Mouse (Mus musculus) hindbrain, embryonic 11.5 days (tissue): ENCODE data around the gene Ccr8. TPM values are rescaled to one million over a fixed set of nuclear protein-coding genes. Genes with fewer than 3 reads are reported as not detected.

Source experiments
- ATAC-seq: fragments of 200-750 bp; cut with Nextera tagmentation; 2 replicates; pipeline ENCODE4 v1.8.0; 2017; ENCODE audit warnings: mild to moderate bottlenecking, moderate TSS enrichment, moderate library complexity; ENCODE audit not compliant: low FRiP score
- DNase-seq: peaks from one replicate; pipeline ENCODE4 v3.0.0-alpha.2; 2015; ENCODE audit warnings: low spot score
- H3K27ac ChIP-seq: fragments of 300-500 bp; sonication (generic); 2 replicates; pipeline ENCODE4 v1.5.1; 2014; ENCODE audit warnings: mild to moderate bottlenecking, low read depth, low read length
- H3K27me3 ChIP-seq: fragments of 300-500 bp; sonication (generic); 2 replicates; pipeline ENCODE4 v1.6.1; 2014; ENCODE audit warnings: mild to moderate bottlenecking, low read length, moderate library complexity, mixed read lengths; ENCODE audit not compliant: control insufficient read depth, insufficient read depth
- H3K36me3 ChIP-seq: fragments of 300-500 bp; sonication (generic); 2 replicates; pipeline ENCODE4 v1.6.1; 2014; ENCODE audit warnings: mild to moderate bottlenecking, low read length, moderate library complexity, mixed read lengths; ENCODE audit not compliant: control insufficient read depth, insufficient read depth
- H3K4me1 ChIP-seq: fragments of 300-500 bp; sonication (generic); replicated peaks from 2 replicates; pipeline ENCODE4 v1.6.1; 2014; ENCODE audit warnings: low read length, mixed read lengths; ENCODE audit not compliant: control insufficient read depth, insufficient read depth
- H3K4me2 ChIP-seq: fragments of 300-500 bp; sonication (generic); replicated peaks from 2 replicates; pipeline ENCODE4 v1.6.1; 2014; ENCODE audit warnings: mild to moderate bottlenecking, low read depth, low read length
- H3K4me3 ChIP-seq: fragments of 300-500 bp; sonication (generic); 2 replicates; pipeline ENCODE4 v1.5.1; 2014; ENCODE audit warnings: low read depth, low read length
- H3K9ac ChIP-seq: fragments of 300-500 bp; sonication (generic); 2 replicates; pipeline ENCODE4 v1.6.1; 2014; ENCODE audit warnings: low read depth, low read length
- H3K9me3 ChIP-seq: fragments of 300-500 bp; sonication (generic); 2 replicates; pipeline ENCODE4 v1.6.1; 2016; ENCODE audit warnings: low read length; ENCODE audit not compliant: control insufficient read depth
- WGBS: fragments of 180-500 bp; shearing (Covaris S2); extraction: QIAGEN DNeasy Blood & Tissue Kit; methylation state at CpG from one replicate; pipeline ENCODE4 v1.1.7; 2014; 5-methylcytosine and 5-hydroxymethylcytosine counted together
- polyA plus RNA-seq: library from polyadenylated mRNA; unstranded; fragments of >200 nt; fragmentation: Nextera tagmentation; extraction: Ambion mirVana; gene quantifications from 2 replicates; pipeline ENCODE4 v1.2.1, GENCODE M21; 2014

Gene Ccr8
- polyA plus RNA-seq, 1 experiment from 2014 or later = not detected

- ATAC-seq (no peak), DNase-seq (no peak)
- H3K27me3 ChIP-seq = no peaks in the 10 kb centered on the region
- H3K9me3 ChIP-seq = no peaks in the 10 kb centered on the region
- no peak overlapping the region for H3K27ac ChIP-seq
- 73% methylated on average over 10 of the region's 10 CpGs for WGBS
- H3K4me2 ChIP-seq = no peak overlapping the region
- H3K36me3 ChIP-seq = no peaks in the 10 kb centered on the region
- H3K9ac ChIP-seq = no peak overlapping the region
- no peak overlapping the region for H3K4me3 ChIP-seq
- no peaks in the 10 kb centered on the region for H3K4me1 ChIP-seq
Observed at GRCm38 (mm10) chr9:120068047-120068446, 23.9 kb upstream of the Ccr8 start.

GRCm38 (mm10) chr9:120069779-120070178 is 22.1 kb upstream of the Ccr8 start, which contains the start of gene Cx3cr1:
Gene Cx3cr1 (minus strand): TSS chr9:120069879.
- DNase-seq (no peak), ATAC-seq (no peak)
- no peak within 1 kb of the TSS for H3K27ac ChIP-seq
- H3K4me1 ChIP-seq = no peaks in the 10 kb centered on the region
- H3K9me3 ChIP-seq = no peaks in the 10 kb centered on the region
- H3K4me2 ChIP-seq = no peak within 1 kb of the TSS
- no peaks in the 10 kb centered on the region for H3K36me3 ChIP-seq
- 85% methylated on average over 11 of the region's 11 CpGs for WGBS
- no peaks in the 10 kb centered on the region for H3K27me3 ChIP-seq
- H3K9ac ChIP-seq = no peak within 1 kb of the TSS
- H3K4me3 ChIP-seq = no peak within 1 kb of the TSS

GRCm38 (mm10) chr9:120071251-120071650 is 20.7 kb upstream of the Ccr8 start:
- Histone ChIP-seq H3K27me3 (no peaks in the 10 kb centered on the region), H3K4me2 (no peak overlapping the region), H3K36me3 (no peaks in the 10 kb centered on the region), H3K9me3 (no peaks in the 10 kb centered on the region), H3K9ac (no peak overlapping the region), H3K4me1 (no peaks in the 10 kb centered on the region), H3K4me3 (no peak overlapping the region), H3K27ac (no peak overlapping the region)
- ATAC-seq (no peak), DNase-seq (no peak)
- WGBS = 87% methylated on average over 2 of the region's 2 CpGs

- Histone ChIP-seq H3K27ac (no peak overlapping the region), H3K36me3 (no peaks in the 10 kb centered on the region), H3K4me2 (no peak overlapping the region), H3K4me3 (no peak overlapping the region), H3K9ac (no peak overlapping the region), H3K27me3 (no peaks in the 10 kb centered on the region), H3K9me3 (no peaks in the 10 kb centered on the region), H3K4me1 (no peaks in the 10 kb centered on the region)
- DNase-seq = peak; percentile 89
- WGBS = 28% methylated on average over 3 of the region's 3 CpGs
- no peak for ATAC-seq
Observed at GRCm38 (mm10) chr9:120073169-120073568, 18.7 kb upstream of the Ccr8 start.

GRCm38 (mm10) chr9:120074516-120074915 is 17.4 kb upstream of the Ccr8 start:
- no peak for ATAC-seq
- no peak overlapping the region for H3K9ac ChIP-seq
- 89% methylated on average over 7 of the region's 7 CpGs for WGBS

GRCm38 (mm10) chr9:120078241-120078640 is 13.7 kb upstream of the Ccr8 start:
- no peak for ATAC-seq
- Histone ChIP-seq H3K9ac (no peak overlapping the region), H3K9me3 (no peaks in the 10 kb centered on the region), H3K27me3 (no peaks in the 10 kb centered on the region), H3K36me3 (no peaks in the 10 kb centered on the region), H3K4me3 (no peak overlapping the region), H3K4me1 (no peaks in the 10 kb centered on the region), H3K27ac (no peak overlapping the region), H3K4me2 (no peak overlapping the region)
- WGBS = 88% methylated on average over 3 of the region's 3 CpGs
- DNase-seq = no peak

More at GRCm38 (mm10) chr9:120074516-120074915, 17.4 kb upstream of the Ccr8 start:
- no peak overlapping the region for H3K27ac ChIP-seq
- H3K4me3 ChIP-seq = no peak overlapping the region
- no peak for DNase-seq
- H3K36me3 ChIP-seq = no peaks in the 10 kb centered on the region
- H3K4me1 ChIP-seq = no peaks in the 10 kb centered on the region
- no peaks in the 10 kb centered on the region for H3K9me3 ChIP-seq
- no peak overlapping the region for H3K4me2 ChIP-seq
- H3K27me3 ChIP-seq = no peaks in the 10 kb centered on the region

GRCm38 (mm10) chr9:120079901-120080300 is 12.0 kb upstream of the Ccr8 start:
- Histone ChIP-seq H3K4me1 (no peaks in the 10 kb centered on the region), H3K27ac (no peak overlapping the region), H3K36me3 (no peaks in the 10 kb centered on the region), H3K4me2 (no peak overlapping the region), H3K4me3 (no peak overlapping the region), H3K9me3 (no peaks in the 10 kb centered on the region), H3K9ac (no peak overlapping the region), H3K27me3 (no peaks in the 10 kb centered on the region)
- ATAC-seq (no peak), DNase-seq (no peak)
- WGBS = 76% methylated on average over 7 of the region's 7 CpGs

GRCm38 (mm10) chr9:120080546-120081108 is 11.3 kb upstream of the Ccr8 start:
- DNase-seq (no peak), ATAC-seq (no peak)
- no peak overlapping the region for H3K4me3 ChIP-seq
- 81% methylated on average over 8 of the region's 8 CpGs for WGBS
- H3K9me3 ChIP-seq = no peaks in the 10 kb centered on the region
- H3K36me3 ChIP-seq = no peaks in the 10 kb centered on the region
- H3K4me1 ChIP-seq = no peaks in the 10 kb centered on the region
- H3K27ac ChIP-seq = no peak overlapping the region
- H3K4me2 ChIP-seq = no peak overlapping the region
- H3K27me3 ChIP-seq = no peaks in the 10 kb centered on the region
- no peak overlapping the region for H3K9ac ChIP-seq

GRCm38 (mm10) chr9:120081247-120081646 is 10.7 kb upstream of the Ccr8 start:
- H3K9me3 ChIP-seq = no peaks in the 10 kb centered on the region
- WGBS = 75% methylated on average over 6 of the region's 6 CpGs
- H3K27ac ChIP-seq = no peak overlapping the region
- ATAC-seq (no peak), DNase-seq (peak; percentile 18)
- H3K36me3 ChIP-seq = no peaks in the 10 kb centered on the region
- no peaks in the 10 kb centered on the region for H3K4me1 ChIP-seq
- H3K4me3 ChIP-seq = no peak overlapping the region
- no peak overlapping the region for H3K4me2 ChIP-seq
- no peaks in the 10 kb centered on the region for H3K27me3 ChIP-seq
- no peak overlapping the region for H3K9ac ChIP-seq
